Mouse (Mus musculus) ES-Bruce4 (cell line): ENCODE measurements around the gene Slc22a3. TPM values are rescaled to one million over a fixed set of nuclear protein-coding genes. Genes with fewer than 3 reads are reported as not detected.

ENCODE experiments used
- H3K27ac ChIP-seq: 2 replicates; pipeline ENCODE4 v1.5.1; 2012; ENCODE audit warnings: low read length, inconsistent platforms; ENCODE audit not compliant: insufficient read depth
- H3K27me3 ChIP-seq: 2 replicates; pipeline ENCODE4 v1.6.1; 2012; ENCODE audit warnings: mild to moderate bottlenecking, low read length, inconsistent platforms; ENCODE audit not compliant: control insufficient read depth, poor library complexity, insufficient read depth, severe bottlenecking
- H3K36me3 ChIP-seq: 2 replicates; pipeline ENCODE4 v1.6.1; 2012; ENCODE audit warnings: inconsistent platforms, mild to moderate bottlenecking, low read length, moderate library complexity; ENCODE audit not compliant: control insufficient read depth, poor library complexity, insufficient read depth, severe bottlenecking
- H3K4me1 ChIP-seq: one replicate; pipeline ENCODE4 v1.8.1; 2011; ENCODE audit warnings: low read length; ENCODE audit not compliant: control insufficient read depth, insufficient read depth
- H3K4me3 ChIP-seq: 2 replicates; pipeline ENCODE4 v1.5.1; 2011; ENCODE audit warnings: low read depth, mild to moderate bottlenecking, low read length
- H3K9ac ChIP-seq: 2 replicates; pipeline ENCODE4 v1.6.1; 2012; ENCODE audit warnings: low read depth, mild to moderate bottlenecking, inconsistent platforms; ENCODE audit not compliant: poor library complexity, severe bottlenecking
- H3K9me3 ChIP-seq: replicated peaks from 2 replicates; pipeline ENCODE4 v1.6.1; 2012; ENCODE audit warnings: mild to moderate bottlenecking, low read length, inconsistent platforms; ENCODE audit not compliant: control insufficient read depth, poor library complexity, insufficient read depth, severe bottlenecking
- CTCF ChIP-seq: IDR thresholded peaks from one replicate; pipeline ENCODE4 v1.8.1; 2011; ENCODE audit warnings: low read depth, low read length
- EP300 ChIP-seq: IDR thresholded peaks from 2 replicates; pipeline ENCODE4 v1.6.1; 2011; ENCODE audit warnings: low read depth, low read length; ENCODE audit not compliant: insufficient read depth
- POLR2A ChIP-seq: IDR thresholded peaks from one replicate; pipeline ENCODE4 v1.8.1; 2011; ENCODE audit warnings: low read length; ENCODE audit not compliant: insufficient read depth
- polyA plus RNA-seq: library from polyadenylated mRNA; stranded (reverse); fragments of >200 nt; gene quantifications from 2 replicates; pipeline ENCODE4 v1.2.4, GENCODE M21; 2011; ENCODE audit warnings: low read depth; ENCODE audit not compliant: missing spikeins, insufficient read depth, insufficient read length

The Slc22a3 gene
- polyA plus RNA-seq, 1 experiment, result 0.63 TPM

DNA sequence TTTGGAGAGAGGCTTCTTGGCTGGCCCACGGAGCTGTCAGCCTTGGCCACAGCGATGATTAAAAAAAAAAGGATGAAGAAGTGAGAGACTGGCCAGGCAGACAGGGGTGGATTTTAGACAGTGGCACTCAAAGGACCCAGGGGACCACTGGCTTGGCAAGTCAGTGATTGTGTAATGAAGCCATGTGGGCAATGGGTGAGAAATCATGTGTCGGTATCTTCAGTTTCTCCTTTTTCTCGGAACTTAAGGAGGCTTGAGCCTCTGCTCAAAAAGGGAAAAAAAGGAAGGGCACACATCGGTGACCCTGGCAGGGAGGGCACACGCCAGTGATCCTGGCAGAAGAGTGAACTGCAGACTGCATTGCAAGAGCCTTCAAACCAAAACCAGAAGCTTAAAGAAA is 10.7 kb upstream of the Slc22a3 start:
- Histone ChIP-seq H3K9ac (no peak overlapping the region), H3K27ac (no peak overlapping the region), H3K36me3 (no peaks in the 10 kb centered on the region), H3K9me3 (no peaks in the 10 kb centered on the region; the same call in 1 of the 2 replicates), H3K4me3 (no peak overlapping the region), H3K27me3 (no peaks in the 10 kb centered on the region), H3K4me1 (no peaks in the 10 kb centered on the region)
- TF ChIP-seq EP300 (no peak), CTCF (no peak), POLR2A (no peak)

DNA sequence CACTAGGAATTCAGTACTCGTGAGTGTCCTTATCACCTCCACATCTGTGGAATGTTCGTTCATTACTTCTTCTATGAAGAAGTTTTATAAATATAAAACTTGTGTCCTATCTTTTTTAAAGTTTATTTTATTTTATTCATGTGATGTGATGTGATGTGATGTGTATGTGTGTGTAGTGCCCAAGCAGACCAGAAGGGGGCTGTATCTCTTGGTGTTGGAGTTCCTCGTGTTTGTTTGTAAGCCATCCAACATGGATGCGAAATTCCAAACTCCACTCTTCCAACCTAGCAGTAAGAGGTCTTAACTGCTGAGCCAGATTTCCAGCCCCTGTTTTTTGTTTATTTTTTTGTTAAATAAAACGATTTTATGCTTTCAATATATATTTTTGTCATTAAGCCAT is 6.5 kb upstream of the Slc22a3 start:
- no peaks in the 10 kb centered on the region for H3K9me3 ChIP-seq
- no peak overlapping the region for H3K9ac ChIP-seq
- no peaks in the 10 kb centered on the region for H3K27me3 ChIP-seq
- no peaks in the 10 kb centered on the region for H3K36me3 ChIP-seq
- H3K27ac ChIP-seq, result no peak overlapping the region
- H3K4me1 ChIP-seq, result no peaks in the 10 kb centered on the region
- no peak overlapping the region for H3K4me3 ChIP-seq
- TF ChIP-seq EP300 (no peak), POLR2A (no peak), CTCF (no peak)

DNA sequence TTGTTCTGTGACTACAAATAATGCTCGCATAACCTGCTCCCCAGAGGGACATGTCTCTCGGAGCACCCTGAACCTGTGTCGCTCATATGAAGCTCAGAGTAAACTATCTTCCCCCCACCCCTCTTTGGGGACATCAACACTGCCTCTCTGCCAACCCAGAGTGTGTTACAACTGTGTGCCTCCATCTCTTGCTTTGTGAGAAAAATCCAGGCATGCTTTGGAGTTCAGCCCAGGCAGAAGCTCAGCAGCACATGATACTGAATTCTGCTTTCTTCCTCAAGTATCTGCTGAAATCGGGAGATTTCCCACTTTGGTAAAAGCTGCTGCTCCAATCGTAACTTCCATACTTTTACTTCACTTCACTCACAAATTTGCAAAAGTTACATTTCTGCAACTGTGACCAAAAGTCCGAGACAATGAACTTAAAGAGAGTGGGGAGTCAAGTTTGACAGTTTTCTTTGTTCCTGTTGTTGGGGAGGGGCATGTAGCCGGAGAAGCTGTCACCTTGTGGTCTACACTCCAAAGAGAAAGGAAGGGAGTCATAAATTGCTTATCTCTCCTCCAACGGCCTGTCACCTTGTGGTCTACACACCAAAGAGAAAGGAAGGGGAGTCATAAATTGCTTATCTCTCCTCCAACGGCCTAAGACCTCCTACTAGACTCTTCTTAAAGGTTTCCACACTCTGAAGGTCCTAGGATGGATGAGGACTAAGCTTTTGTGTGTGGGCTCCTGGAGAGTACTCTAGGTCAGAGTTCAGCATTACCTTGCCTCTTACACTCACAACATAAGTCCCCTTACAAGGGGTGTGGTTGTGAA is 5.8 kb upstream of the Slc22a3 start:
- no peaks in the 10 kb centered on the region for H3K27me3 ChIP-seq
- no peaks in the 10 kb centered on the region for H3K4me1 ChIP-seq
- H3K9me3 ChIP-seq, result no peaks in the 10 kb centered on the region
- no peak overlapping the region for H3K27ac ChIP-seq
- TF ChIP-seq CTCF, result no peak
- no peak for TF ChIP-seq POLR2A
- TF ChIP-seq EP300, result no peak
- H3K4me3 ChIP-seq, result no peak overlapping the region
- no peaks in the 10 kb centered on the region for H3K36me3 ChIP-seq
- H3K9ac ChIP-seq, result no peak overlapping the region

DNA sequence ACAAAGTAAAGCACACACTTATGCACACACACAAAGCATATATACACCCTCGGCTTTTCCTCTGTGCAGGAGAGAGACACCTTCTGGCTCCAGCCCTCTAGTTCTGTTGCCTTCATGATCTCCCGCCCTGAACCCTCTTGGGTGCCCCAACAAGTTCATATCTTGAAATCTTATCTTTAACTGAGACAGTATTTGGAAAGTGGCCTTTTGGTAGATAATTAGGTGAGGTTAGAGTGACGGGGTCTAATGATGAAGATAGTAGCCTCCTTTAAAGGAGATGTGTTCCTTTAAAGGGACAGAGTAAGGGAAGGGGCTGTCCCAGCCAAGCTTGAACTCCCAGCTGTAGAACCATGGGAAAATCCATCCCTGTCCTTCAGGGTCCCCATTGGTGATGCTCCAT is 3.7 kb upstream of the Slc22a3 start:
- no peaks in the 10 kb centered on the region for H3K36me3 ChIP-seq
- H3K9me3 ChIP-seq, result no peaks in the 10 kb centered on the region
- no peaks in the 10 kb centered on the region for H3K4me1 ChIP-seq
- H3K4me3 ChIP-seq, result no peak overlapping the region
- TF ChIP-seq POLR2A (no peak), CTCF (no peak), EP300 (no peak)
- peaks cover 2% of the 10 kb centered on the region; the same call in 1 of the 2 replicates for H3K27me3 ChIP-seq
- H3K9ac ChIP-seq, result no peak overlapping the region
- no peak overlapping the region for H3K27ac ChIP-seq

DNA sequence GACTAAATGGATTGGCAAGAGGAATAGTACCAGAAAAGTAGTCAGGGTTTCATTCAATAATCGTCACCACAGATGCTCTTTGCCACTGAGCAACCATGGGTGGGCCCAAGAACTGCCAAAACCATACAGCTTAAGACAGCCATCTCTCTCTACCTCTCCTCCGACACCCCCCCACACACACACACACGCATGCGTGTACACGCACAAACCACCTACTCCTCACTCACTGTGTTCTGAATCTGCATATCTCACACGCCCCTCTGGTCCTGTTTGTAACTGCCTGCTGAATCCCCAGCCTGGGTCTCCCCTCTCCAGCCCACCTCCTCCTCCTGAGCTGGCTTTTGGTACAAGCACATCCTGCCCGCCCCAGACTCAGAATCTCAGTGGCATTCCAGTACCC is 872 bp upstream of the Slc22a3 start:
- TF ChIP-seq CTCF (no peak), POLR2A (no peak), EP300 (no peak)
- H3K36me3 ChIP-seq, result no peaks in the 10 kb centered on the region
- no peak overlapping the region for H3K4me3 ChIP-seq
- no peaks in the 10 kb centered on the region for H3K4me1 ChIP-seq
- peaks cover 3% of the 10 kb centered on the region for H3K27me3 ChIP-seq
- no peaks in the 10 kb centered on the region for H3K9me3 ChIP-seq
- no peak overlapping the region for H3K9ac ChIP-seq
- H3K27ac ChIP-seq, result no peak overlapping the region

DNA sequence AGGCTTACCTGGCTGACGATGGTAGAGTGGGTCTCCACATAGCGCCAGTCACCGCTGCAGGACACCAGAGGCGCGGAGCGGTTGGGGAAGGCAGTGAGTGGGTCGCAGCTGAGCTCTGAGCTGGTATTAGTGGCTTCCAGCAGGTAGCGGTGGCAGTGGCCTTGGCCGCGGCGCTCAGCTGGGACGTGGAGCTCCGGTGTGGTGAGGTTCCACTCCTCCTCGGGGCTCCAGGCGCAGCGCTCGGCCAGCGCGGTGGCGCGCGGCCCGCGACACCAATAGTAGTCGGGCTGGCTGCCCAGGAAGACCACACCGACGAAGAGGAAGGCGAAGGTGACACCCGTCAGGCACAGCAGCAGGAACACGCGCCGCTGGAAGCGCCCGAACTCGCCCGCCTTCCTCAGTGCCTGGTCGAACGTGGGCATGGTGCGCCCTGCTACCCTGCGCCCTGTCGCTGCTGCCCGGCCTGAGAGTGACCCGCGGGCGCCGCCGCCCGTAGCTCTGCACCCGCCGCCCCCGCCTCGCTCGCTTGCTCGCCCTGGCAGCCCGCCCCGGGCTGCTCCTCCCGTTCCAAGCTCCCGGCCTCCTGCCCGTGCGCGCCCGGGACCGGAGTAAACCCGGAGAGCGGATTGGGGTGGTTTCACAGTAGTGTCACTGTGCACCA is 471 bp downstream of the Slc22a3 start:
- Histone ChIP-seq H3K9me3 (no peaks in the 10 kb centered on the region), H3K36me3 (no peaks in the 10 kb centered on the region), H3K4me3 (peak overlapping the region; percentile 62), H3K27me3 (peaks cover 3% of the 10 kb centered on the region), H3K27ac (no peak overlapping the region), H3K4me1 (no peaks in the 10 kb centered on the region), H3K9ac (peak overlapping the region; percentile 23; the same call in 1 of the 2 replicates)
- TF ChIP-seq EP300, result no peak
- TF ChIP-seq POLR2A, result no peak
- no peak for TF ChIP-seq CTCF
